Mouse (Mus musculus) ES-E14 (cell line): ENCODE results near the gene Psmb7.

ENCODE experiments used
- CHD2 ChIP-seq: IDR thresholded peaks from 2 replicates; pipeline ENCODE4 v1.6.1; 2014; ENCODE audit warnings: mild to moderate bottlenecking, low read depth, low read length, inconsistent platforms
- HCFC1 ChIP-seq: IDR thresholded peaks from 2 replicates; pipeline ENCODE4 v1.6.1; 2012; ENCODE audit warnings: low read length, inconsistent platforms, borderline replicate concordance; ENCODE audit not compliant: insufficient read depth
- MAFK ChIP-seq: IDR thresholded peaks from 2 replicates; pipeline ENCODE4 v1.6.1; 2014; ENCODE audit warnings: mild to moderate bottlenecking, low read depth, low read length, inconsistent platforms; ENCODE audit not compliant: insufficient read depth
- ZC3H11A ChIP-seq: IDR thresholded peaks from 2 replicates; pipeline ENCODE4 v1.6.1; 2012; ENCODE audit warnings: low read depth, mild to moderate bottlenecking, inconsistent platforms, low read length, borderline replicate concordance

GRCm38 (mm10) chr2:38691542-38691941 lies 47.7 kb upstream of the Psmb7 start:
- TF ChIP-seq MAFK (no peak), ZC3H11A (peak; percentile 5; the same call in 1 of the 2 replicates), CHD2 (no peak), HCFC1 (no peak)
